Comparison of ENCODE assay signal across 8 mouse cellular contexts in the genomic region with DNA sequence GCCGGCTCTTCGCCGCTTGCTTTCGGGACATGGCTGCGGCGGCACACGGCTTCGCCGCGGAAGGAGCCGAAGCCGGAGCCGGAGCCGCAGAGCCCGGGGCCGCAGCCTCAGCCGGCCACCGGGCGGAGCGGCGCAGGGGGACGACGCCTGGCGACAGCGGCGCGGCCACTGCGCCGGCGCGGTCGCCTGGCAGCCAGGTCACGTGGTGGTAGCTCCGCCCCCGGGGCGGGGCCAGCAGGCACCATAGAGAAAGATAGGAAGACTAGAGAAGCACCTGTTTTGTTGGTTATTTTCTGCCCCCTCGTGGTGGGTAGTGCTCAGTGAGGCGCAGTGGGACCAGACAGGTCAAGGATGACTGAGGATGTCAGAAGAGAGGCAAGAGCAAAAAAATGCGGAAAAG. TPM values are rescaled to one million over a fixed set of nuclear protein-coding genes. Genes with fewer than 3 reads are reported as not detected.
A peak's percentile ranks its signal among the peaks of the same experiment; 100 is the strongest.
DNase-seq lines count a peak whose midpoint lies in the region; ATAC-seq and TF ChIP-seq lines count a peak whose summit lies in the region.

A gene (minus strand): TSS at position 149 of the 400 bp plus-strand sequence.

- peaks cover 11% of the 10 kb centered on the region for H3K4me1 ChIP-seq in embryonic facial prominence, embryonic 13.5 days
- peaks cover 3% of the 10 kb centered on the region; the same call in 1 of the 2 replicates for H3K4me1 ChIP-seq in kidney, adult 2 months (ENCODE audit: control insufficient read depth, insufficient read depth, low read length)
- peaks cover 12% of the 10 kb centered on the region for H3K4me1 ChIP-seq in limb, embryonic 12.5 days (replicated peaks)
- H3K4me1 ChIP-seq in midbrain, embryonic 15.5 days: peaks cover 21% of the 10 kb centered on the region
- peaks cover 6% of the 10 kb centered on the region; the same call in 1 of the 2 replicates for H3K4me1 ChIP-seq in spleen, adult 2 months (ENCODE audit: control insufficient read depth, insufficient read depth, insufficient read length)

- TF ChIP-seq POLR2A in kidney, adult 2 months (IDR thresholded peaks at IDR 0.05; ENCODE audit: low read depth, low read length): peak; percentile 58
- TF ChIP-seq POLR2A in spleen, adult 2 months (IDR thresholded peaks at IDR 0.05; ENCODE audit: low read depth, low read length): peak; percentile 54; the same call in 1 of the 2 replicates

- H3K36me3 ChIP-seq in embryonic facial prominence, embryonic 13.5 days: peaks cover 8% of the 10 kb centered on the region
- no peaks in the 10 kb centered on the region for H3K36me3 ChIP-seq in kidney, adult 2 months (ENCODE audit: control insufficient read depth, insufficient read depth, low read length)
- H3K36me3 ChIP-seq in limb, embryonic 12.5 days: peaks cover 17% of the 10 kb centered on the region
- H3K36me3 ChIP-seq in midbrain, embryonic 15.5 days (replicated peaks): no peaks in the 10 kb centered on the region
- peaks cover 5% of the 10 kb centered on the region; the same call in 1 of the 2 replicates for H3K36me3 ChIP-seq in spleen, adult 2 months (ENCODE audit: control insufficient read depth, insufficient read depth, low read length)

- H3K27me3 ChIP-seq in embryonic facial prominence, embryonic 13.5 days: no peaks in the 10 kb centered on the region
- no peaks in the 10 kb centered on the region for H3K27me3 ChIP-seq in kidney, adult 2 months (replicated peaks; ENCODE audit: control insufficient read depth, insufficient read depth, low read length)
- H3K27me3 ChIP-seq in limb, embryonic 12.5 days: no peaks in the 10 kb centered on the region
- H3K27me3 ChIP-seq in midbrain, embryonic 15.5 days (replicated peaks): no peaks in the 10 kb centered on the region
- no peaks in the 10 kb centered on the region for H3K27me3 ChIP-seq in spleen, adult 2 months (ENCODE audit: control insufficient read depth, insufficient read depth, low read length)

- peak; percentile 85 for TF ChIP-seq CTCF in kidney, adult 2 months (conservative IDR thresholded peaks at IDR 0.05; ENCODE audit: insufficient read depth, insufficient read length, low read depth, low read length)
- TF ChIP-seq CTCF in spleen, adult 2 months (IDR thresholded peaks at IDR 0.05; ENCODE audit: extremely low read depth, insufficient read depth, insufficient read length, insufficient replicate concordance): peak; percentile 58; the same call in 1 of the 2 replicates

- no peaks in the 10 kb centered on the region for H3K9me3 ChIP-seq in embryonic facial prominence, embryonic 13.5 days
- H3K9me3 ChIP-seq in limb, embryonic 12.5 days: peaks cover 7% of the 10 kb centered on the region; the same call in 1 of the 2 replicates
- no peaks in the 10 kb centered on the region for H3K9me3 ChIP-seq in midbrain, embryonic 15.5 days

- WGBS in embryonic facial prominence, embryonic 13.5 days: under 1% methylated on average over 39 of the region's 39 CpGs
- under 1% methylated on average over 39 of the region's 39 CpGs for WGBS in kidney, adult 2 months
- WGBS in limb, embryonic 12.5 days: 1% methylated on average over 39 of the region's 39 CpGs
- under 1% methylated on average over 39 of the region's 39 CpGs for WGBS in midbrain, embryonic 15.5 days
- WGBS in spleen, adult 2 months: 2% methylated on average over 39 of the region's 39 CpGs

- H3K4me2 ChIP-seq in embryonic facial prominence, embryonic 13.5 days: peak within 1 kb of the TSS; percentile 93
- peak within 1 kb of the TSS; percentile 88 for H3K4me2 ChIP-seq in limb, embryonic 12.5 days
- peak within 1 kb of the TSS; percentile 85 for H3K4me2 ChIP-seq in midbrain, embryonic 15.5 days

- peak within 1 kb of the TSS; percentile 95 for H3K4me3 ChIP-seq in embryonic facial prominence, embryonic 13.5 days
- peak within 1 kb of the TSS; percentile 69 for H3K4me3 ChIP-seq in kidney, adult 2 months (ENCODE audit: insufficient read depth, low read depth, low read length)
- peak within 1 kb of the TSS; percentile 95 for H3K4me3 ChIP-seq in limb, embryonic 12.5 days (replicated peaks)
- H3K4me3 ChIP-seq in midbrain, embryonic 15.5 days: peak within 1 kb of the TSS; percentile 97
- H3K4me3 ChIP-seq in spleen, adult 2 months (ENCODE audit: extremely low read depth, insufficient read depth, insufficient read length): peak within 1 kb of the TSS; percentile 72

- peak within 1 kb of the TSS; percentile 90 for H3K9ac ChIP-seq in embryonic facial prominence, embryonic 13.5 days
- H3K9ac ChIP-seq in limb, embryonic 12.5 days (replicated peaks): peak within 1 kb of the TSS; percentile 93
- H3K9ac ChIP-seq in midbrain, embryonic 15.5 days: peak within 1 kb of the TSS; percentile 96

- H3K27ac ChIP-seq in embryonic facial prominence, embryonic 13.5 days: no peak within 1 kb of the TSS
- no peak within 1 kb of the TSS for H3K27ac ChIP-seq in kidney, adult 2 months (ENCODE audit: insufficient read depth, low read depth, low read length)
- H3K27ac ChIP-seq in limb, embryonic 12.5 days: peak within 1 kb of the TSS; percentile 59
- peak within 1 kb of the TSS; percentile 83 for H3K27ac ChIP-seq in midbrain, embryonic 15.5 days
- no peak within 1 kb of the TSS for H3K27ac ChIP-seq in spleen, adult 2 months (ENCODE audit: insufficient read depth, low read length)

- ATAC-seq in embryonic facial prominence, embryonic 13.5 days (ENCODE audit: insufficient number of reproducible peaks, insufficient read depth, low FRiP score, low TSS enrichment, low read depth): peak; percentile 85
- peak; percentile 83 for ATAC-seq in limb, embryonic 12.5 days (ENCODE audit: insufficient number of reproducible peaks, insufficient read depth, low FRiP score, low TSS enrichment, low read depth)
- ATAC-seq in midbrain, embryonic 15.5 days (replicated peaks): peak; percentile 92

- DNase-seq in 3134 (ENCODE audit: extremely low read depth, insufficient read length, low spot score): peak; percentile 94
- DNase-seq in adrenal gland, postnatal 36 days: peak; percentile 95 to 97
- DNase-seq in heart, adult 18-20 months: peak; percentile 96 to 98
- DNase-seq in kidney, adult 2 months: peak; percentile 98
- DNase-seq in spleen, adult 2 months (ENCODE audit: low read depth in 1 of 2, low spot score in 2 of 2): peak; percentile 88 to 91

RNA-seq across cellular contexts. Expression of the gene that starts here (rescaled TPM):
- 10 to 100 TPM; 10.2 to 14.4 TPM for total RNA-seq in adrenal gland, postnatal 36 days (2021)
- polyA plus RNA-seq in embryonic facial prominence, embryonic 13.5 days (2015; fragmentation: Nextera tagmentation; extraction: Ambion mirVana): 2.7 and 2.8 TPM in 2 replicates
- total RNA-seq in heart, adult 18-20 months (2021): 10 to 100 TPM in 1 of 2 experiments, 1 to 10 TPM in 1; 9.6 to 11.5 TPM
- 8.3 and 8.4 TPM in 2 replicates for polyA plus RNA-seq in kidney, adult 2 months (2012; rRNA removed)
- polyA plus RNA-seq in limb, embryonic 12.5 days (2016; fragmentation: Nextera tagmentation; extraction: Ambion mirVana): 3.2 and 4.4 TPM in 2 replicates
- 2.4 and 2.8 TPM in 2 replicates for polyA plus RNA-seq in midbrain, embryonic 15.5 days (2015; fragmentation: Nextera tagmentation; extraction: Ambion mirVana)
- polyA plus RNA-seq in spleen, adult 2 months (2012; rRNA removed): 3.6 and 4.3 TPM in 2 replicates

Comparison
In these comparisons a context has a peak if more than half of its experiments do, and no peak if none do; other contexts are left out.
1. H3K27ac ChIP-seq: peak in limb, embryonic 12.5 days (single experiment) and midbrain, embryonic 15.5 days (single experiment); none in embryonic facial prominence, embryonic 13.5 days (single experiment), kidney, adult 2 months (single experiment) and spleen, adult 2 months (single experiment).
2. Peak in every context shown above with its lines, with median percentiles within 50 percentile points of each other: DNase-seq, ATAC-seq, H3K4me2 ChIP-seq, H3K4me3 ChIP-seq and H3K9ac ChIP-seq.